Mouse (Mus musculus) T-helper 2 cell (primary cell): ENCODE measurements around the gene Fbxw18.
"Not testable (repeated sequence)": the region's sequence is repeated elsewhere in the genome, so short reads cannot be mapped to it uniquely, and the experiment has no call there.

Experiments used
- in situ Hi-C: fragments of 300-600 bp; cut with MboI, MseI; formaldehyde crosslinking; loops from one replicate; pipeline ENCODE4 v1.15.1; 2025; ENCODE audit warnings: high pct_unique_total_duplicates

Fbxw18 gene

GRCm38 (mm10) chr9:109702600-109702999 lies at the start of gene Fbxw18:
TSS of gene Fbxw18 (minus strand) at chr9:109702700.
- in situ Hi-C loops, result not testable (repeated sequence)

GRCm38 (mm10) chr9:109745989-109746388 lies 43.5 kb upstream of the Fbxw18 start, which contains the start of gene Fbxw26:
TSS of gene Fbxw26 (minus strand) at chr9:109746089.
- in situ Hi-C loops, result not testable (repeated sequence)

- in situ Hi-C loops, result no loop called here
Observed at GRCm38 (mm10) chr9:109685299-109685698, 17.2 kb downstream of the Fbxw18 start.

- in situ Hi-C loops, result not testable (repeated sequence)
Observed at GRCm38 (mm10) chr9:109664552-109664951, 37.9 kb downstream of the Fbxw18 start, which contains the start of gene Fbxw25. TSS of gene Fbxw25 (minus strand) at chr9:109664652.
